Mouse (Mus musculus) CH12.LX (cell line): ENCODE results near the gene Tmtc1. TPM values are rescaled to one million over a fixed set of nuclear protein-coding genes. Genes with fewer than 3 reads are reported as not detected.

ENCODE experiments used
- DNase-seq: peaks from one replicate; pipeline ENCODE4 v3.0.0-alpha.2; 2013; ENCODE audit errors: extremely low read depth
- H3K27ac ChIP-seq: 2 replicates; pipeline ENCODE4 v1.5.1; 2012; ENCODE audit warnings: low read depth, mild to moderate bottlenecking, control low read depth, moderate library complexity; ENCODE audit not compliant: insufficient read depth
- H3K27me3 ChIP-seq: replicated peaks from 2 replicates; pipeline ENCODE3; 2012; ENCODE audit warnings: inconsistent platforms
- H3K36me3 ChIP-seq, 2 experiments: replicated peaks in 1 of 2; 2 replicates each; pipeline versions ENCODE3 to v1.6.1; 2012; ENCODE audit warnings: inconsistent platforms in 1 of 2, low read length in 1 of 2, mild to moderate bottlenecking in 1 of 2, mixed read lengths in 1 of 2, moderate library complexity in 1 of 2; ENCODE audit not compliant: control insufficient read depth in 1 of 2, insufficient read depth in 1 of 2
- H3K4me1 ChIP-seq, 2 experiments: 2 replicates each; pipeline ENCODE4 v1.6.1; 2012; ENCODE audit warnings: inconsistent platforms in 1 of 2, moderate library complexity in 1 of 2; ENCODE audit not compliant: insufficient read depth in 2 of 2, control insufficient read depth in 1 of 2
- H3K4me2 ChIP-seq: 2 replicates; pipeline ENCODE4 v1.6.1; 2012; ENCODE audit warnings: low read depth, mild to moderate bottlenecking, control low read depth; ENCODE audit not compliant: poor library complexity, insufficient read depth, severe bottlenecking
- H3K4me3 ChIP-seq, 3 experiments: fragments of 150-350 bp in 1 of 3; sonication (generic) in 1 of 3; replicated peaks in 1 of 3; 2 replicates each; pipeline versions ENCODE3 to v1.5.1; 2011 to 2012; ENCODE audit warnings: low read depth in 2 of 3, low read length in 2 of 3, mild to moderate bottlenecking in 2 of 3, moderate library complexity in 2 of 3, control low read depth in 1 of 3, improper control_type of control experiment in 1 of 3, inconsistent platforms in 1 of 3, mixed read lengths in 1 of 3; ENCODE audit not compliant: poor library complexity in 1 of 3
- H3K79me2 ChIP-seq: replicated peaks from 2 replicates; pipeline ENCODE4 v1.6.1; 2012; ENCODE audit warnings: mild to moderate bottlenecking, moderate library complexity; ENCODE audit not compliant: control insufficient read depth, poor library complexity, insufficient read depth, severe bottlenecking; ENCODE audit errors: extremely low read depth
- H3K9ac ChIP-seq: 2 replicates; pipeline ENCODE4 v1.6.1; 2012; ENCODE audit warnings: low read depth, mild to moderate bottlenecking, control low read depth, moderate library complexity; ENCODE audit not compliant: insufficient read depth
- H3K9me3 ChIP-seq: replicated peaks from 2 replicates; pipeline ENCODE3; 2012; ENCODE audit warnings: low read length, inconsistent platforms, mixed read lengths
- BHLHE40 ChIP-seq: IDR thresholded peaks from 2 replicates; pipeline ENCODE4 v1.6.1; 2011; ENCODE audit warnings: mild to moderate bottlenecking, low read depth, low read length, improper control_type of control experiment
- CHD1 ChIP-seq: IDR thresholded peaks from 2 replicates; pipeline ENCODE4 v1.6.1; 2012; ENCODE audit warnings: low read depth, low read length, improper control_type of control experiment, inconsistent platforms
- CHD2 ChIP-seq: IDR thresholded peaks from 2 replicates; pipeline ENCODE4 v1.6.1; 2011; ENCODE audit warnings: low read length, improper control_type of control experiment
- E2F4 ChIP-seq: IDR thresholded peaks from 2 replicates; pipeline ENCODE4 v1.6.1; 2011; ENCODE audit warnings: low read depth, low read length, improper control_type of control experiment; ENCODE audit not compliant: insufficient replicate concordance
- ELF1 ChIP-seq: IDR thresholded peaks from 2 replicates; pipeline ENCODE4 v1.6.1; 2014; ENCODE audit warnings: low read depth, mild to moderate bottlenecking, inconsistent platforms, low read length, improper control_type of control experiment
- EP300 ChIP-seq: IDR thresholded peaks from 2 replicates; pipeline ENCODE4 v1.6.1; 2011; ENCODE audit warnings: low read length, improper control_type of control experiment
- ETS1 ChIP-seq: conservative IDR thresholded peaks from 2 replicates; pipeline ENCODE4 v1.6.1; 2012; ENCODE audit warnings: low read depth, mild to moderate bottlenecking, inconsistent platforms, low read length, improper control_type of control experiment, moderate library complexity
- HCFC1 ChIP-seq: IDR thresholded peaks from 2 replicates; pipeline ENCODE4 v1.6.1; 2012; ENCODE audit warnings: low read depth, mild to moderate bottlenecking, inconsistent platforms, low read length, improper control_type of control experiment
- KAT2A ChIP-seq: IDR thresholded peaks from 2 replicates; pipeline ENCODE4 v1.6.1; 2012; ENCODE audit warnings: low read length, improper control_type of control experiment, inconsistent platforms; ENCODE audit not compliant: insufficient replicate concordance
- MAZ ChIP-seq: IDR thresholded peaks from 2 replicates; pipeline ENCODE4 v1.6.1; 2012; ENCODE audit warnings: low read depth, mild to moderate bottlenecking, inconsistent platforms, low read length, improper control_type of control experiment, moderate library complexity
- NELFE ChIP-seq: IDR thresholded peaks from 2 replicates; pipeline ENCODE4 v1.6.1; 2011; ENCODE audit warnings: low read depth, low read length, improper control_type of control experiment
- NRF1 ChIP-seq: IDR thresholded peaks from 2 replicates; pipeline ENCODE4 v1.6.1; 2014; ENCODE audit warnings: low read depth, mild to moderate bottlenecking, inconsistent platforms, low read length, improper control_type of control experiment, moderate library complexity
- PAX5 ChIP-seq: IDR thresholded peaks from 2 replicates; pipeline ENCODE4 v1.6.1; 2012; ENCODE audit warnings: low read length, inconsistent platforms, mixed read lengths
- POLR2AphosphoS2 ChIP-seq: IDR thresholded peaks from 2 replicates; pipeline ENCODE4 v1.6.1; 2011; ENCODE audit warnings: low read depth, low read length, improper control_type of control experiment
- SIN3A ChIP-seq: IDR thresholded peaks from 2 replicates; pipeline ENCODE4 v1.6.1; 2012; ENCODE audit warnings: low read length, improper control_type of control experiment, inconsistent platforms
- TBP ChIP-seq: conservative IDR thresholded peaks from 2 replicates; pipeline ENCODE4 v1.6.1; 2011; ENCODE audit warnings: low read depth, low read length, improper control_type of control experiment
- TCF12 ChIP-seq: IDR thresholded peaks from 2 replicates; pipeline ENCODE4 v1.6.1; 2014; ENCODE audit warnings: low read depth, mild to moderate bottlenecking, inconsistent platforms, low read length, improper control_type of control experiment
- USF1 ChIP-seq: IDR thresholded peaks from 2 replicates; pipeline ENCODE4 v1.6.1; 2014; ENCODE audit warnings: low read depth, mild to moderate bottlenecking, inconsistent platforms, low read length, improper control_type of control experiment
- USF2 ChIP-seq: conservative IDR thresholded peaks from 2 replicates; pipeline ENCODE4 v1.6.1; 2011; ENCODE audit warnings: low read depth, low read length, improper control_type of control experiment
- ZC3H11A ChIP-seq: IDR thresholded peaks from 2 replicates; pipeline ENCODE4 v1.6.1; 2012; ENCODE audit warnings: low read depth, mild to moderate bottlenecking, inconsistent platforms, low read length, improper control_type of control experiment
- ZKSCAN1 ChIP-seq: IDR thresholded peaks from 2 replicates; pipeline ENCODE4 v1.6.1; 2012; ENCODE audit warnings: low read depth, inconsistent platforms, low read length, improper control_type of control experiment, borderline replicate concordance
- ZMIZ1 ChIP-seq: IDR thresholded peaks from 2 replicates; pipeline ENCODE4 v1.6.1; 2012; ENCODE audit warnings: low read depth, mild to moderate bottlenecking, inconsistent platforms, low read length, improper control_type of control experiment
- dilution Hi-C: fragments of 300-500 bp; cut with MboI; formaldehyde crosslinking; loops from 2 replicates; pipeline ENCODE4 v1.14.3; 2020; ENCODE audit warnings: low sequenced_read_pairs; ENCODE audit not compliant: extremely low pct_unique_long_range_greater_than_20kb, extremely low pct_ligation_motif_present
- in situ Hi-C: fragments of 300-500 bp; cut with MboI; formaldehyde crosslinking; loops from 3 replicates; pipeline ENCODE4 v1.14.3; 2019; ENCODE audit warnings: low sequenced_read_pairs, low pct_ligation_motif_present, low pct_unique_long_range_greater_than_20kb, mixed read lengths
- polyA plus RNA-seq: library from polyadenylated mRNA; unstranded; fragments of >175 nt; gene quantifications from 2 replicates; pipeline ENCODE4 v1.2.1, GENCODE M21; 2012; ENCODE audit warnings: low read depth; ENCODE audit not compliant: insufficient read length
- total RNA-seq, 2 experiments: library from RNA; depleted of rRNA; stranded (reverse); fragments of 300-350 nt in 1 of 2; fragments of >200 nt in 1 of 2; gene quantifications; 2 replicates each; pipeline ENCODE4 v1.2.3; 2012 to 2014

Gene Tmtc1
- total and polyA plus RNA-seq, 3 experiments: 0.03 to 0.13 (median 0.04) TPM

DNA sequence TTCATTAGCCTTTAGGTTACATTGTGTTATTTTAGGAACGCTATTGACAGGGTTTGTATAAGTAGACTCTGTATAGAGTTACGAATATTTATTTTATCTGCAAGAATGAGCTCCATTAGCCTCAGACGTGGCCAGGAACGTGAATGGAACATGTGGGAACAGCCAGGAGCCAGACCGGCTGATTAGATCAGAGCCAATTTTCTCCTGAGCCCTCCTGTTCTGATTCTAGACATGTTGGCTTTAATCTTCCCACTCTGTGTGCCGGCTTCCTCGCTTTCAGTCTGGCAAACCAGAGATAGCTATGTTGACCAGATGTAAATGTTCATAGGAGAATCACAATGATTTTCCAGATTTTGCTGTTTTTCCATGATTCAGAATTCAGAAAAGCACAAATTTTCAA, 22.6 kb downstream of the Tmtc1 start:
- no peak overlapping the region for H3K4me3 ChIP-seq
- H3K4me2 ChIP-seq: no peak overlapping the region
- DNase-seq: no peak
- peaks cover 0 to 8% of the 10 kb centered on the region in 2 experiments; a peak in 3 of 4 replicates for H3K4me1 ChIP-seq
- dilution Hi-C loops (no loop called here), in situ Hi-C loops (loop anchor here (25.0 kb wide), 1 partner anchor 491 kb away; no protein-coding TSS in a partner anchor)
- H3K27me3 ChIP-seq: no peaks in the 10 kb centered on the region
- H3K9me3 ChIP-seq: no peaks in the 10 kb centered on the region
- H3K27ac ChIP-seq: no peak overlapping the region
- TF ChIP-seq SIN3A (no peak), USF2 (no peak), PAX5 (no peak), ETS1 (no peak), ELF1 (no peak), KAT2A (no peak), ZMIZ1 (no peak), POLR2AphosphoS2 (no peak), TBP (no peak), EP300 (no peak), E2F4 (no peak), MAZ (no peak), HCFC1 (no peak), TCF12 (no peak)
- H3K36me3 ChIP-seq: no peaks in the 10 kb centered on the region
- no peaks in the 10 kb centered on the region for H3K79me2 ChIP-seq
- no peak overlapping the region for H3K9ac ChIP-seq

DNA sequence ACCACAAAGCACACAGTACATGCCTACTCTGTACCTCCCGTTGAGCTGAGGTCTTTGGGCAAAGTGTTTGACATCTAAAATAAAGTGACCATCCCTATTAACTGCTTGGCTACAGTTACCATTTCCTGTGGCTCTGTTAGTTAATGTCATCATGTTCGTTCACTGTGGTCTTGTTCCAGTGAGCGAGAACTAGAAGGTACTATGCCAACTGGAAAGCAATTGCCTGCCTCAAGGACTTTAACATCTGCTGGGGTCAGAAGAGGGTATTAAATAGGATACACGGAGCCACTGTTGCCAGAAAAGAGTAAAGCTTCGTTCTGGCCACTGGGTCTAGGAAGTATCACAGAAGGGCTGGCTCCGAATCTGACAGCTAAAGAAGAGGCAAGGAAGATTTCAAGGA, 23.8 kb downstream of the Tmtc1 start:
- TF ChIP-seq TBP (no peak), ETS1 (no peak), CHD1 (no peak), NELFE (no peak), USF1 (no peak), ZC3H11A (no peak), CHD2 (no peak), BHLHE40 (no peak), MAZ (no peak), NRF1 (no peak), ZKSCAN1 (no peak), ZMIZ1 (no peak)
- dilution Hi-C loops: no loop called here

More for the DNA sequence above, 23.8 kb downstream of the Tmtc1 start:
- Histone ChIP-seq H3K9ac (no peak overlapping the region), H3K79me2 (no peaks in the 10 kb centered on the region), H3K36me3 (no peaks in the 10 kb centered on the region), H3K4me1 (peaks cover 0 to 8% of the 10 kb centered on the region in 2 experiments; a peak in 3 of 4 replicates), H3K4me2 (no peak overlapping the region), H3K4me3 (no peak overlapping the region), H3K9me3 (no peaks in the 10 kb centered on the region), H3K27ac (no peak overlapping the region), H3K27me3 (no peaks in the 10 kb centered on the region)
- in situ Hi-C loops: loop anchor here (25.0 kb wide), 1 partner anchor 492 kb away; no protein-coding TSS in a partner anchor
- DNase-seq: no peak
